Mouse (Mus musculus) testis, adult 2 months (tissue): ENCODE results near the gene Gad2. TPM values are rescaled to one million over a fixed set of nuclear protein-coding genes. Genes with fewer than 3 reads are reported as not detected.

Experiments used
- H3K27ac ChIP-seq: fragments of 200-500 bp; 2 replicates; pipeline ENCODE4 v1.5.1; 2012; ENCODE audit warnings: low read depth, low read length; ENCODE audit not compliant: control insufficient read depth, insufficient read depth
- H3K27me3 ChIP-seq: fragments of 200-500 bp; 2 replicates; pipeline ENCODE4 v1.6.1; 2012; ENCODE audit warnings: mild to moderate bottlenecking, low read length, moderate library complexity; ENCODE audit not compliant: control insufficient read depth, insufficient read depth
- H3K36me3 ChIP-seq: fragments of 200-500 bp; 2 replicates; pipeline ENCODE4 v1.6.1; 2012; ENCODE audit warnings: mild to moderate bottlenecking, low read length; ENCODE audit not compliant: control insufficient read depth, insufficient read depth
- H3K4me1 ChIP-seq: fragments of 200-500 bp; 2 replicates; pipeline ENCODE4 v1.6.1; 2012; ENCODE audit warnings: low read length; ENCODE audit not compliant: control insufficient read depth, insufficient read depth
- H3K4me3 ChIP-seq: fragments of 200-500 bp; 2 replicates; pipeline ENCODE4 v1.5.1; 2012; ENCODE audit warnings: low read depth, mild to moderate bottlenecking, low read length, moderate library complexity, mixed read lengths; ENCODE audit not compliant: control insufficient read depth
- CTCF ChIP-seq: fragments of 200-500 bp; IDR thresholded peaks from 2 replicates; pipeline ENCODE4 v1.5.1; 2012; ENCODE audit warnings: low read depth, mild to moderate bottlenecking, inconsistent platforms, low read length, moderate library complexity; ENCODE audit not compliant: control insufficient read depth, insufficient read depth, insufficient replicate concordance
- POLR2A ChIP-seq: fragments of 200-500 bp; IDR thresholded peaks from 2 replicates; pipeline ENCODE4 v1.6.1; 2012; ENCODE audit warnings: low read depth, mild to moderate bottlenecking, inconsistent platforms, low read length, moderate library complexity; ENCODE audit not compliant: control insufficient read depth
- polyA plus RNA-seq: library from polyadenylated mRNA; depleted of rRNA; stranded (reverse); fragments of >200 nt; gene quantifications from 2 replicates; pipeline ENCODE4 v1.2.3, GENCODE M21; 2012

Gad2 gene
- polyA plus RNA-seq, 1 experiment: 0.93 TPM

GRCm38 (mm10) chr2:22625096-22625960 is 3.3 kb downstream of the Gad2 start:
- Histone ChIP-seq H3K4me3 (no peak overlapping the region), H3K4me1 (peaks cover 7% of the 10 kb centered on the region), H3K36me3 (no peaks in the 10 kb centered on the region), H3K27me3 (no peaks in the 10 kb centered on the region), H3K27ac (no peak overlapping the region)
- TF ChIP-seq CTCF (no peak), POLR2A (no peak)

DNA sequence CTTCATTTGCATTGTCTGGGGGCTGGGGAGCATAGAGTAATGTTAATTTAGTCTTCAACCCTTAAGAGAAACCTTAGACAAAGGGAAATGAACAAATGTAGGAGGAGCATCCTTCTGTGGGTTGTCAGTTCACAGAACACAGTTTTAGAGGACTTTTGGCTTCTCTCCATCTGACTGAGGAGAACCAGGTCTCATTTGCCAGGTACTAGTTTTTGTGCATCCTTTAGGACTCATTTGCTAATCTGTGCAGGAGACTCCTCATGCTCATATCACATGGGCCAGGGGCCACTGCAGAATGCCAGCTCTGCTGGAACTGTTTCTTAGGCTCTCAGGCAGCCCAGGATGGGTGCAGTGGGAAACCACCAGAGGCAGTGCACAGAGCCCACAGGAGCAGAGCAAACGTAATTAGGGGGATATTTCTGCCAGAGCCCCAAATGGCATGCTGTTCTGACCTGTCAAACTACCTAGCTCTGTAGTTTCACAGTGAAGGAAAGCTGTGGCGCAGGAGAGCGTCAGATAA is 5.2 kb downstream of the Gad2 start:
- Histone ChIP-seq H3K27ac (no peak overlapping the region), H3K36me3 (no peaks in the 10 kb centered on the region), H3K4me3 (no peak overlapping the region), H3K4me1 (peaks cover 4% of the 10 kb centered on the region), H3K27me3 (no peaks in the 10 kb centered on the region)
- TF ChIP-seq CTCF: no peak
- TF ChIP-seq POLR2A: no peak

GRCm38 (mm10) chr2:22627819-22628432 is 5.9 kb downstream of the Gad2 start:
- peaks cover 2% of the 10 kb centered on the region; the same call in 1 of the 2 replicates for H3K4me1 ChIP-seq
- no peak overlapping the region for H3K27ac ChIP-seq
- no peaks in the 10 kb centered on the region for H3K36me3 ChIP-seq
- TF ChIP-seq CTCF (no peak), POLR2A (no peak)
- no peaks in the 10 kb centered on the region for H3K27me3 ChIP-seq
- no peak overlapping the region for H3K4me3 ChIP-seq

DNA sequence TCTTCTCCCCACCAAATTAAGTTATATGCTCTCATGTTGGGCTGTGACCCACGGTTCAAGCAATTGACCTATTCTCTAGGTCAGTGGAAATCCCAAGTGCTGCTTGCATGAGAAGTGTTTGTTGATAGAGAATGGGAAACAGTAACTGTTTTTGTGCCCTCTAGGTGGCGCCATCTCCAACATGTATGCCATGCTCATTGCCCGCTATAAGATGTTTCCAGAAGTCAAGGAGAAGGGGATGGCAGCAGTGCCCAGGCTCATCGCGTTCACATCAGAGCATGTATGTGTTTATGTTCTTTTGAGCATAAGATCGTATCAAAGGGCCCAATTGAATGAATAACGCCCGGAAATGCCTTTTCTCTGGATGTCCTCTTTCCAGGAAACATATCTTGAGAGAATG is 12.8 kb downstream of the Gad2 start:
- Histone ChIP-seq H3K4me3 (no peak overlapping the region), H3K36me3 (no peaks in the 10 kb centered on the region), H3K27ac (no peak overlapping the region), H3K4me1 (no peaks in the 10 kb centered on the region), H3K27me3 (no peaks in the 10 kb centered on the region)
- no peak for TF ChIP-seq POLR2A
- peak; percentile 42; the same call in 1 of the 2 replicates for TF ChIP-seq CTCF

DNA sequence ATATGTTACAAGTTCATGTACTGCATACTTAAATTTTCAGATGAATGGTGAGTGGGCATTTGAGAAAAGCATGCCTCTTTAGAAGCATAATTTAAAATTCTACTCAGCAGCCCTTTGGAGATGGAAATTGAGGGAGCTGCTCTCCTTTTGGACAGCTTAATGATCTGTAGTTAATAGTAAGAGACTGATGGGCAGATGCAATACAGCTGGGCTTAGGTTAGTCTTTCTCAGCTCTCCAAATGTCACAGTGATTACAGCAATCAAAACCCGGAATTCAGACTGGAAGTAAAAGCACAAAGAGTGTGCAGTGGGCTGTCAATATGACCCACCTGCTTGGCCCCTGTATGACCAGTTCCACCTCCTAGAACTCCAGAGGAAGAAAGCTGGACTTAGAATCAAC is 24.1 kb downstream of the Gad2 start:
- no peaks in the 10 kb centered on the region for H3K4me1 ChIP-seq
- no peaks in the 10 kb centered on the region for H3K36me3 ChIP-seq
- H3K27ac ChIP-seq: no peak overlapping the region
- H3K4me3 ChIP-seq: no peak overlapping the region
- H3K27me3 ChIP-seq: no peaks in the 10 kb centered on the region
- no peak for TF ChIP-seq POLR2A
- TF ChIP-seq CTCF: no peak

- no peaks in the 10 kb centered on the region for H3K27me3 ChIP-seq
These were observed 26.4 kb downstream of the Gad2 start for GRCm38 (mm10) chr2:22648394-22648793.

DNA sequence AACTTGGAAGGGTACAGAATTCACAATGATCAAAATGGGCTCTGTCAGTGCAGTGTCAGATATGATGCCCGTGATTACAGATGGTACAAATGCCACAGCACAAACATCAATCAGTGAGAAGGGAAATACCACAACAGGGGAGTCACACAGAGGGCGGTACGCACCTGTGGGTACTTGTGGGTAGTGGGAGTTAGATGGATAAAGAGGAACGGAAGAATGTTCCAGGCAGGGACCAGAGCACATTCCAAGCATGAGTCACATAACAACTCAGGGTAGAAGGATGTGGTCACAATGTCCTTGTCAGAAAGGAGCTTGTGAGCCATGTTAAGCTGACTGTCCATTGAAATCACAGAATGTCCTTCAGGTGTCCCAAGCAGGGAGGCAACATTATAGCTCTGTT is 29.8 kb downstream of the Gad2 start:
- H3K27ac ChIP-seq: no peak overlapping the region
- no peak overlapping the region for H3K4me3 ChIP-seq
- no peaks in the 10 kb centered on the region for H3K27me3 ChIP-seq
- no peaks in the 10 kb centered on the region for H3K36me3 ChIP-seq
- no peak for TF ChIP-seq CTCF
- TF ChIP-seq POLR2A: no peak
- no peaks in the 10 kb centered on the region for H3K4me1 ChIP-seq

More at GRCm38 (mm10) chr2:22648394-22648793, 26.4 kb downstream of the Gad2 start:
- Histone ChIP-seq H3K27ac (no peak overlapping the region), H3K4me1 (no peaks in the 10 kb centered on the region), H3K36me3 (no peaks in the 10 kb centered on the region), H3K4me3 (no peak overlapping the region)
- TF ChIP-seq POLR2A: no peak
- TF ChIP-seq CTCF: no peak
